Mouse (Mus musculus) liver, adult 2 months (tissue): ENCODE measurements at regions not wholly inside any gene's neighbourhood (a gene's known extent, or its start where the extent isn't known, plus 50 kb on each side); places are given as distances from the start of the nearest gene placed in this dataset.

Experiments
- CTCF ChIP-seq: fragments of 200-500 bp; IDR thresholded peaks from 2 replicates; pipeline ENCODE4 v1.5.1; 2011; ENCODE audit warnings: low read depth, low read length, control low read depth
- POLR2A ChIP-seq: fragments of 200-500 bp; IDR thresholded peaks from 2 replicates; pipeline ENCODE4 v1.6.1; 2011; ENCODE audit warnings: low read length, control low read depth; ENCODE audit not compliant: insufficient read depth; ENCODE audit errors: extremely low read depth

DNA sequence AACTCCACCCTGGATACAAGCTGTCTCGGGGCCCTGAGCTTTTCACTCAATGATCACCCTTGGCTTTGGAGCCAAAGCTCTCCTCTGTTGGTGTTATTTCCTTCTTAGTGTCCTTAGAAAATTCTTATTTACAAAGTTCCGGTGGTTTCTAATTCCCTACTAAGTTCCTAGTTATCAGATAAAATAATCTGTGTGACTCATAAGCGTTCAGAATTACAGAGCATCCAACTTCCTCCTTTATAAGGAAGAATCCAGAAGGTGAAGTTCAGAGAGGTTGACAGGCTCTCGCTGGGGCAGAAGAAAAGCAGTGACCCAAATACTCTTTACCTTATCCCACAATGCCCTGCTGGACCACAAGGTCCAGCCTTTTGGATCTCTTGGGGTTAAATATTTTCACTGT lies 135.7 kb upstream of the Krr1 start:
- TF ChIP-seq POLR2A (no peak), CTCF (no peak)
